Mouse (Mus musculus) intestine, postnatal 0 days (tissue): ENCODE measurements around the gene Cacna1e. TPM values are rescaled to one million over a fixed set of nuclear protein-coding genes. Genes with fewer than 3 reads are reported as not detected.

ENCODE experiments used
- ATAC-seq: fragments of 200-750 bp; cut with Nextera tagmentation; 2 replicates; pipeline ENCODE4 v1.8.0; 2017; ENCODE audit warnings: mild to moderate bottlenecking, moderate TSS enrichment, moderate library complexity
- H3K27ac ChIP-seq: fragments of 300-500 bp; sonication (generic); 2 replicates; pipeline ENCODE4 v1.5.1; 2014; ENCODE audit warnings: mild to moderate bottlenecking, low read depth, low read length, moderate library complexity
- H3K27me3 ChIP-seq: fragments of 300-500 bp; sonication (generic); replicated peaks from 2 replicates; pipeline ENCODE4 v1.6.1; 2014; ENCODE audit warnings: low read length, mixed read lengths; ENCODE audit not compliant: control insufficient read depth, insufficient read depth
- H3K36me3 ChIP-seq: fragments of 300-500 bp; sonication (generic); 2 replicates; pipeline ENCODE4 v1.6.1; 2014; ENCODE audit warnings: mild to moderate bottlenecking, moderate library complexity; ENCODE audit not compliant: control insufficient read depth, insufficient read depth
- H3K4me1 ChIP-seq: fragments of 300-500 bp; sonication (generic); replicated peaks from 2 replicates; pipeline ENCODE4 v1.6.1; 2014; ENCODE audit warnings: antibody characterized with exemption, low read length, mixed read lengths; ENCODE audit not compliant: control insufficient read depth, insufficient read depth
- H3K4me2 ChIP-seq: fragments of 300-500 bp; sonication (generic); replicated peaks from 2 replicates; pipeline ENCODE4 v1.6.1; 2014; ENCODE audit warnings: low read depth, mild to moderate bottlenecking, moderate library complexity
- H3K4me3 ChIP-seq: fragments of 300-500 bp; sonication (generic); 2 replicates; pipeline ENCODE4 v1.5.1; 2014; ENCODE audit warnings: low read depth, low read length
- H3K9ac ChIP-seq: fragments of 300-500 bp; sonication (generic); 2 replicates; pipeline ENCODE4 v1.6.1; 2014; ENCODE audit warnings: mild to moderate bottlenecking, low read depth, low read length
- H3K9me3 ChIP-seq: fragments of 300-500 bp; sonication (generic); 2 replicates; pipeline ENCODE4 v1.6.1; 2016; ENCODE audit warnings: mixed run types; ENCODE audit not compliant: control insufficient read depth
- CTCF ChIP-seq: sonication (generic); IDR thresholded peaks from 2 replicates; pipeline ENCODE4 v1.5.1; 2016; ENCODE audit warnings: low read depth, mild to moderate bottlenecking, control low read depth, antibody characterized with exemption, moderate library complexity
- WGBS: fragments of 180-500 bp; shearing (Covaris S2); extraction: QIAGEN DNeasy Blood & Tissue Kit; methylation state at CpG from one replicate; pipeline ENCODE4 v1.1.7; 2014; 5-methylcytosine and 5-hydroxymethylcytosine counted together
- polyA plus RNA-seq: library from polyadenylated mRNA; unstranded; fragments of >200 nt; fragmentation: Nextera tagmentation; extraction: Ambion mirVana; gene quantifications from 2 replicates; pipeline ENCODE4 v1.2.1, GENCODE M21; 2015

Cacna1e gene
- polyA plus RNA-seq, 1 experiment from 2014 or later, result 0.74 TPM

- no peaks in the 10 kb centered on the region for H3K36me3 ChIP-seq
- H3K27ac ChIP-seq, result no peak overlapping the region
- no peak overlapping the region for H3K9ac ChIP-seq
- ATAC-seq, result peak; percentile 72
- no peak overlapping the region for H3K4me2 ChIP-seq
- no peak overlapping the region for H3K4me3 ChIP-seq
- H3K9me3 ChIP-seq, result no peaks in the 10 kb centered on the region
- TF ChIP-seq CTCF, result peak; percentile 99
- H3K27me3 ChIP-seq, result peaks cover 6% of the 10 kb centered on the region; the same call in 1 of the 2 replicates
- no peaks in the 10 kb centered on the region for H3K4me1 ChIP-seq
- 7% methylated on average over 4 of the region's 4 CpGs for WGBS
Measured at GRCm38 (mm10) chr1:154786243-154786669, 98.0 kb downstream of the Cacna1e start.

DNA sequence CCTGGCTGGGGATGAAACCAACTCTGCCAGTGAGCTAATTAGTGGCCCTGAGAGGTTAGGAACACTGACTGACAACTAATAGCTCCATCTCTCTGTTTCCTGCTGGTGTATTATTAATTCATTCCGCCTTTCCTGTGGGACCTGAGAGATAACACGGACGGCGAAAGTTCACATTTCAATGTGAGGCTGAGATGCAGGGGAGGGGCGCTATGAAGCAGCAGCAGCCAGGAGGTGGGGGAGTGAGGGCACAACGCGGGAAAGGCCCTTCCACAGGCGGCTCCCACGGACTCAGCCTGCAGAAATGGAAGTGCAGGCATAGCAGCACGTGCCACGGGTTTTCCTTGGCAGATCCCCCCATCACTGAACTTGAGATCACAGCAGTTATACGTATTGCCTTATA, 99.4 kb downstream of the Cacna1e start:
- TF ChIP-seq CTCF, result no peak
- Histone ChIP-seq H3K9ac (no peak overlapping the region), H3K4me1 (no peaks in the 10 kb centered on the region), H3K4me3 (no peak overlapping the region), H3K4me2 (no peak overlapping the region), H3K27ac (no peak overlapping the region), H3K9me3 (no peaks in the 10 kb centered on the region), H3K36me3 (no peaks in the 10 kb centered on the region), H3K27me3 (peaks cover 6% of the 10 kb centered on the region; the same call in 1 of the 2 replicates)
- no peak for ATAC-seq
- WGBS, result 23% methylated on average over 12 of the region's 12 CpGs

GRCm38 (mm10) chr1:154783521-154783920, 100.8 kb downstream of the Cacna1e start:
- Histone ChIP-seq H3K4me3 (no peak overlapping the region), H3K27me3 (peaks cover 6% of the 10 kb centered on the region; the same call in 1 of the 2 replicates), H3K4me2 (no peak overlapping the region), H3K36me3 (no peaks in the 10 kb centered on the region), H3K9ac (no peak overlapping the region), H3K4me1 (no peaks in the 10 kb centered on the region), H3K9me3 (no peaks in the 10 kb centered on the region), H3K27ac (no peak overlapping the region)
- 81% methylated on average over 1 of the region's 1 CpGs for WGBS
- no peak for TF ChIP-seq CTCF
- no peak for ATAC-seq

DNA sequence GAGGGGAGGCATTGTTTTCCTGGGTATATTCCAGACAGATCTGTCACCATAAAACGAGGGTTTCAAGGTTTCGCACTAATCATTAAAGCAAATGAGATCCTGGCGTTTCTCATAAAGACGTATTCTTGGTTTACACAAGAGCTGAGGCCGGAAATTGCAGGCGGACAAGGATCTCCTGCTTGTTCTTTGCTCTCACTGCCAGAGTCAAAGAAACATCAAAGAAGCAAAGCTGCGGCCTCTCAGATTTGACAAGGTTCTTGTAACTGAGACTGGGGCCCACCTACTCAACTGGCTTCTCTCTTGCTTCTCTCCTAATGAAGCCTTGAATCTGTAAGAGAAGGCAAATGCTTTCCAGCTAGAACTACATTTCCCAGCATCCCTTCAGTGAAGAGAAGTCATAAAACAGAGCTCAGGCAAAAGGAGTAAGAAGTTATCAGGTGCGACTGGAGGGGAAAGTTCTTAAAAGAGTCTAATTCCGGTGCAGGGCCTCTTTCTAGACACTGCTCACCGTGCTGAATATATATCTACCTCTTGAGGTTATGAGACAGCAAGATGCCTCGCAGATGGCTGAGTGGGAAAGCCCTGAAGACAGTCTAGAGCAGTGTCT, 104.3 kb downstream of the Cacna1e start:
- peaks cover 3% of the 10 kb centered on the region; the same call in 1 of the 2 replicates for H3K27me3 ChIP-seq
- no peak overlapping the region for H3K27ac ChIP-seq
- WGBS, result 21% methylated on average over 11 of the region's 11 CpGs
- no peaks in the 10 kb centered on the region for H3K36me3 ChIP-seq
- peak overlapping the region; percentile 9; the same call in 1 of the 2 replicates for H3K4me2 ChIP-seq
- H3K4me3 ChIP-seq, result no peak overlapping the region
- ATAC-seq, result no peak
- no peak overlapping the region for H3K9ac ChIP-seq
- H3K9me3 ChIP-seq, result no peaks in the 10 kb centered on the region
- no peaks in the 10 kb centered on the region for H3K4me1 ChIP-seq
- TF ChIP-seq CTCF, result no peak

DNA sequence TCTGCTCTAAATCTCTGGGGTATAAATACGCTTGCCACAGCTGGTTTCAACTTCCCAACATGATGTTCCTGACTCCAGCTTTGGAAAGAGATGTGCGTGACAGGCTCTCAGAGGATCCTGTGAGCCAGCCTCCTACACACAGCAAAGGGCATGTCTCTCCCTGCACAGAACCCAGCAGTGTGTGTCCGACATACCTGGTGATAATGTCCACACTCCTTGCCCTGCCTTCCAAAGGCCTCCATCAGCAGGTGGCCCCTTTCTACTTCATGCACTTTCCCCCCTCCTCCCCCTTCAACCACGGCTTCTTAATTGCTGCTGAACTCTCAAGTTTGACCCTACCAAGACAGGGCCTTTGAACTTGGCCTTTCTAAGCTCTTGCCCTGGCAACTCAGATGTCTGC, 108.0 kb downstream of the Cacna1e start:
- Histone ChIP-seq H3K27ac (no peak overlapping the region), H3K36me3 (no peaks in the 10 kb centered on the region), H3K9ac (no peak overlapping the region), H3K4me1 (no peaks in the 10 kb centered on the region), H3K4me3 (no peak overlapping the region), H3K4me2 (no peak overlapping the region), H3K9me3 (no peaks in the 10 kb centered on the region), H3K27me3 (no peaks in the 10 kb centered on the region)
- no peak for TF ChIP-seq CTCF
- no peak for ATAC-seq
- WGBS, result 68% methylated on average over 4 of the region's 4 CpGs

GRCm38 (mm10) chr1:154774468-154774867, 109.8 kb downstream of the Cacna1e start:
- Histone ChIP-seq H3K27ac (no peak overlapping the region), H3K9me3 (no peaks in the 10 kb centered on the region), H3K36me3 (no peaks in the 10 kb centered on the region), H3K9ac (no peak overlapping the region), H3K4me2 (no peak overlapping the region), H3K27me3 (no peaks in the 10 kb centered on the region), H3K4me3 (no peak overlapping the region), H3K4me1 (no peaks in the 10 kb centered on the region)
- 84% methylated on average over 3 of the region's 3 CpGs for WGBS
- ATAC-seq, result no peak
- TF ChIP-seq CTCF, result no peak
